Mouse (Mus musculus): ENCODE data around the gene Mars.
"Not testable (repeated sequence)": the region's sequence is repeated elsewhere in the genome, so short reads cannot be mapped to it uniquely, and the experiment has no call there.

The Mars gene

GRCm38 (mm10) chr10:127318009-127318408 lies 6.4 kb upstream of the Mars start:
- in situ Hi-C loops (cut with MboI; ENCODE audit: low pct_unique_long_range_greater_than_20kb in 1 of 2, low sequenced_read_pairs in 2 of 2, unreplicated experiment in 1 of 2), result no loop called here

DNA sequence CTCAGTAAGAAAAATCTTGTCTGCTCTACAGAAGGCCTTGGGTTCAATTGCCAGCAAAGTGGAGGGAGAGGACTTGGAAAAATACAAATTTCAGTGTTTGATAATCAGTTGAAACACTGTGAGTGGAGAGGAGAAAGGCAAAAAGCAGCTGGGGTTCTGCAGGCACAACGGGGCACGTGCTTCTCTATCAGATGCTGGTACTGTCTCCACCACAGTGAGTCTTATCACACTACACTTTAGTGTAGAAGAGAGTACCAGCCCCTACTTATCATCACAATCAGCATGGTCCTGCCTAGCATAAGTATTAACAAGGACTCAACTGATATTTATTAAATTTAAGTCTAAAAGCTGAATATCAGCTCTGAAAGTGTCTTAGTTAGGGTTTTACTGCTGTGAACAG lies 5.7 kb upstream of the Mars start:
- in situ Hi-C loops (cut with MboI; ENCODE audit: low pct_unique_long_range_greater_than_20kb in 1 of 2, low sequenced_read_pairs in 2 of 2, unreplicated experiment in 1 of 2), result no loop called here

GRCm38 (mm10) chr10:127314950-127315349 lies 3.4 kb upstream of the Mars start:
- in situ Hi-C loops (cut with MboI; ENCODE audit: low pct_unique_long_range_greater_than_20kb in 1 of 2, low sequenced_read_pairs in 2 of 2, unreplicated experiment in 1 of 2), result not testable (repeated sequence)

- in situ Hi-C loops (cut with MboI; ENCODE audit: low pct_unique_long_range_greater_than_20kb in 1 of 2, low sequenced_read_pairs in 2 of 2, unreplicated experiment in 1 of 2), result not testable (repeated sequence)
Observed at GRCm38 (mm10) chr10:127313516-127313915, 1.9 kb upstream of the Mars start.

DNA sequence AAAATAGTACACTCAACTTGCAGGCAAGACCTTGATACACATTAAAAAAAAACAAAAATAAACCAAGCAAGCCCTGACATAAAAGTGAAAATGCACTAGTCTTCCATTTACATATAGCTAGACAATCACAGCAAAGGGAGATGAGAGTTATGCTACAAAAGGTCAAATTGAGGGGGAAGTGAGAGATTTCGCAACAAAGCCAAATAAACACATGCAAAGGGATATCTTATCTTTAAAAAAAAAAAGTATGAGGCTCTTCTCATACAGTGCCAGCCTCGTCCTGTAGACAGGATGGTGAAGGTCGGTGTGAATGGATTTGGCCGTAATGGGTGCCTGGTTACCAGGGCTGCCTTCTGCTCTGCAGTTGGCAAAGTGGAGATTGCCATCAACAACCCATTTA lies 1.3 kb upstream of the Mars start:
- in situ Hi-C loops (cut with MboI; ENCODE audit: low pct_unique_long_range_greater_than_20kb in 1 of 2, low sequenced_read_pairs in 2 of 2, unreplicated experiment in 1 of 2), result no loop called here

DNA sequence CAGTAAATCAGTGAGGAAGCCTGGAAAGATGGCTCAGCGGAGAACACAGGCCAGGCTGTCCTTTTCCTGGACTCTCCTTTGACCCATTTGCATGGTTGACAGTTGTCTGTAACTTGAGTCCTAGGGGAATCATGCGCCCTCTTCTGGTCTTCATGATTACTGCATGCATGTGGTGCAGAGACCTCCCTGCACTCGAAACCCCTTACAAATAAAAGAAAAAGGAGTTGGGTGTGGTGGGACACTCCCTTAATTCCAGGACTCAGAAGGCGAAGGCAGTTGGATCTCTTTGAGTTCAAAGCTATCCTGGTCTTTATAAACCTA lies 730 bp upstream of the Mars start:
- in situ Hi-C loops (cut with MboI; ENCODE audit: low pct_unique_long_range_greater_than_20kb in 1 of 2, low sequenced_read_pairs in 2 of 2, unreplicated experiment in 1 of 2), result no loop called here

- in situ Hi-C loops (cut with MboI; ENCODE audit: low pct_unique_long_range_greater_than_20kb in 1 of 2, low sequenced_read_pairs in 2 of 2, unreplicated experiment in 1 of 2), result no loop called here
Observed at GRCm38 (mm10) chr10:127310523-127311475, 787 bp downstream of the Mars start.

DNA sequence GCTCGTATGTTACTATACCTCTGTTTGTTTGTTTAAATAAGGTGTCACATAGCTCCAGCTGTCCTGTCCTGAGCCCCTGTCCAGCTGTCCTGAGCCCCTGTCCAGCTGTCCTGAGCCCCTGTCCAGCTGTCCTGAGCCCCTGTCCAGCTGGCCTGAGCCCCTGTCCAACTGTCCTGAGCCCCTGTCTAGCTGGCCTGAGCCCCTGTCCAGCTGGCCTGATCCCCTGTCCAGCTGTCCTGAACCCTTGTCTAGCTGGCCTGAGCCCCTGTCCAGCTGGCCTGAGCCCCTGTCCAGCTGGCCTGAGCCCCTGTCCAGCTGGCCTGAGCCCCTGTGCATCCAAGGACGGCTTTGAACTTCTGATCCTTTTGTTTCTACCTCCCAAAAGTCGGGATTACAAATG lies 2.4 kb downstream of the Mars start:
- in situ Hi-C loops (cut with MboI; ENCODE audit: low pct_unique_long_range_greater_than_20kb in 1 of 2, low sequenced_read_pairs in 2 of 2, unreplicated experiment in 1 of 2), result not testable (repeated sequence)

DNA sequence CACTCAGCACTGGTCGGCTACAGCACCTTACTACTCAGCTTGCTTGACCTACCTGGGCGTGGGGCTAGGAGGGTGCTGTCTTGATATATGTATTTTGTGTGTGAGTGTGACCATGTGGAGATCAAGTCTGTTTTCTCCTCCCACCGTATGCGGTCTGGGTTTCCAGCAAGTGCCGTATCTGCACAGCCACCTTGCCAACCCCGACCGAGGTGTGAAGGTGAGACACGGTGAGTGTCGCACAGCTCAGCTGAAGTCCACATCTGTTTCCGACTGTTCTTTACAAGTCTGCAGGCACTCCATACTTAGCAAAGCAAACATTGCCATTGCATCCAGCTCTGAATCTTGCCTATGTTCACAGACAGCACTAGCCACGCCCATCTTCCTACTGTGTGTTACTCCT lies 8.4 kb downstream of the Mars start:
- in situ Hi-C loops (cut with MboI; ENCODE audit: low pct_unique_long_range_greater_than_20kb in 1 of 2, low sequenced_read_pairs in 2 of 2, unreplicated experiment in 1 of 2), result no loop called here

- in situ Hi-C loops (cut with MboI; ENCODE audit: low pct_unique_long_range_greater_than_20kb in 1 of 2, low sequenced_read_pairs in 2 of 2, unreplicated experiment in 1 of 2), result no loop called here
Observed at GRCm38 (mm10) chr10:127300361-127300760, 11.2 kb downstream of the Mars start.

GRCm38 (mm10) chr10:127297015-127297871 lies 14.3 kb downstream of the Mars start:
- in situ Hi-C loops (cut with MboI; ENCODE audit: low pct_unique_long_range_greater_than_20kb in 1 of 2, low sequenced_read_pairs in 2 of 2, unreplicated experiment in 1 of 2), result no loop called here

- in situ Hi-C loops (cut with MboI; ENCODE audit: low pct_unique_long_range_greater_than_20kb in 1 of 2, low sequenced_read_pairs in 2 of 2, unreplicated experiment in 1 of 2), result no loop called here
Observed at GRCm38 (mm10) chr10:127295986-127296794, 15.4 kb downstream of the Mars start.

- in situ Hi-C loops (cut with MboI; ENCODE audit: low pct_unique_long_range_greater_than_20kb in 1 of 2, low sequenced_read_pairs in 2 of 2, unreplicated experiment in 1 of 2), result no loop called here
Observed at GRCm38 (mm10) chr10:127294895-127295510, 16.6 kb downstream of the Mars start.

DNA sequence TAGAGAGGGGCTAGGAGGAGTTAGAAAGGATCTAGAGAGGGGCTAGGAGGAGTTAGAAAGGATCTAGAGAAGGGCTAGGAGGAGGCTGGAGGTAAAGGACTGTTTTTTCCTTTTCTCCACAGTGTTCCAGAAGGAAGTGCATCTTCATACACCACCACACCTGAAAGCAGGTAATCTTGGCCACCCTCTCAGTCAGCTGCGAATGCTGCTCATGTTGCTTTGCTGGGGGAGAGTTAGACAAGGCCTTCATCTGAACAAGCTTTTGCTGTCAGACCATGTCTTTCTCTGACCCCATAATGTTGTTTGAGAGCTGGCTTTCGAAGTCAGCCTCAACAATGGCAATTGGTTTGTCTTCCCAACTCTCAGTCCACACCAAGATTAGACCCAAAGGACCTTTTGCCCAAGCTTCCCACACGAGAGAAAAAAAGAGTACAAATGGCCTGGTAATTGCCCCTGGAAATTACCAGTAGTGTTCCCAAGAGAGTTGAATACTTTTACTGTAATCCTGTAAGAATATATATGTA lies 17.9 kb downstream of the Mars start:
- in situ Hi-C loops (cut with MboI; ENCODE audit: low pct_unique_long_range_greater_than_20kb in 1 of 2, low sequenced_read_pairs in 2 of 2, unreplicated experiment in 1 of 2), result no loop called here

GRCm38 (mm10) chr10:127292987-127293538 lies 18.5 kb downstream of the Mars start:
- in situ Hi-C loops (cut with MboI; ENCODE audit: low pct_unique_long_range_greater_than_20kb in 1 of 2, low sequenced_read_pairs in 2 of 2, unreplicated experiment in 1 of 2), result no loop called here

DNA sequence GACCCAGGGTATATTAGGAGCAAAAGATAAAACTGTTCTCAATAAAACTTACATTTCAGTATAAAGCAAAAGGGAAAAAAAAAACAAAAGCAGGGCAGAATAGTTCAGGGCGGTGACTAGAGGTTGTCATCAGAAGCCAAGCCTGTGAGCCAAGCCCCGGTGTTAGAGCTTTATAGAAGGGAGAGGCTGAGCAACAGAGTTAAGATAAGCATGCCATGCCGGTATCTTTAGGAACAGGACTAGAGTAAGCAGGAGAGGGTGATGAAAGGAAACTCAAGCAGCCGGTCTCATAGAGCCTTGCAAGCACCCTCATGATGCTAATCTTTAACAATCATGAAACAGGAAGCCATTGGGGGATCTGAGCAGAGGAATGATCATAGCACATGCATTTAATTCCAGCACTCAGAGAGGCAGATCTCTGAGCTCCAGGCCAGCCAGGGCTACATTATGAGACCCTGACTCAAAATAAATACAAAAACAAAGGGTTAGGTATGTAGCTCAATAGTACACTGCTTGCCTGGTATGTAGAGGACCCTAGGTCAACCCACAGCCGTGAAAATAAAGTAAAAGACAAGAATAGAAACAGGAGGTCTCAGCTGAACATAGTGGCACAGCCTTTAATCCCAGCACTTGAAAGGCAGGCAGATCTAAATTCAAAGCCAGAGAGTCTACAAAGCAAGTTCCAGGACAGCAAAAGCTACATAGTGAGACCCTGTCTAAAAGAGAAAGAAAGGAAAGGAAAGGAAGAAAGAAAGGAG lies 19.5 kb downstream of the Mars start:
- in situ Hi-C loops (cut with MboI; ENCODE audit: low pct_unique_long_range_greater_than_20kb in 1 of 2, low sequenced_read_pairs in 2 of 2, unreplicated experiment in 1 of 2), result no loop called here
